Mouse (Mus musculus): ENCODE measurements at regions not wholly inside any gene's neighbourhood (a gene's known extent, or its start where the extent isn't known, plus 50 kb on each side); places are given as distances from the start of the nearest gene placed in this dataset.

DNA sequence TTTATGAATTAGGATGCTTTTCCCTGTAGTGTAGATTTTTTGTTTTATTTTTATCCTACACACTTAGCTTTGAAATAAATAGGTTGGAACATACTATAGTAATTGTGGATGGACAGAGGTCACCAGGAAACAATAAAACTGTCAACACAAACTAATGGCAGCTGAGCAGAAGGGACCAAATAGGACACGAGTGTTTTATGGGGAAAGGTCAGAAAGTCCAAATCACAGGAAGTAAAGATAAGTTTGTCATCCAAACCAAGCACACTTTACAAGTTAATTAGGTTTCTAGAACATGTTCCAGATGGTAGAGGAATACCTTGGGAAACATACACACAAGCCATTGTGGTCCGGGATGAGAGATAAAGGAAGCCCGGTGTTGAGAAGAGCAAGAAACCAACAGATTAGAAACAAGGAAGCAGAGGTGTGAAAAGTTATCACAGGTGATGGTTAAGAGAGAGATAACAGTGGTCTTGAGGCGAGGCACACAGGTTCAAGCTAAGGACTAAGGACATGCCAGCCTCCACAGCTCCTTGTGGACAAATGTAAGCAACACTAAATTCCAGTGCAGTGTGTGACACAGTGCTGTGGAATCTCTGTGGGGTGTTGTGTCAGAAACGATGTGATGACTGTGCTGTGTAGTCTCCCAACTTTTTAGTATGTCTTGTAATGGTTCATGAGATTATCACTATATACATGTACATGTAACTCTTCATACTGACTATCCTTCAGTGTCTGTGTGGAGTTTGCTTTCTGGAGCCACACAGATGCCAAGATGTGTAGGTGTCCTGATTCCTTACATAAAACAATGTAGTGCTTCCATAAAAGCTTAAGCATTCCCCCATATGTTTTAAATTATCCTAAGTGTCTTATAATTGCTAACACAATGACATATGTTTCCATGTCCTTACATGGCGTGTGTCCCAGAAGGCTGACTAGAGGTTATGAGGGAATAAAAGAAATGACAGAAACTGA lies 264.5 kb downstream of the Tle4 start:
- TF ChIP-seq CTCF (IDR thresholded peaks at IDR 0.05; ENCODE audit: borderline replicate concordance, insufficient read depth, low read length) (no peak), POLR2A (IDR thresholded peaks at IDR 0.05; ENCODE audit: low read depth, low read length) (no peak)
